Mouse (Mus musculus) kidney, embryonic 14.5 days (tissue): ENCODE results near the gene Gm16253. TPM values are rescaled to one million over a fixed set of nuclear protein-coding genes. Genes with fewer than 3 reads are reported as not detected.

ENCODE experiments used
- ATAC-seq: fragments of 200-750 bp; cut with Nextera tagmentation; 2 replicates; pipeline ENCODE4 v1.8.0; 2017; ENCODE audit warnings: moderate number of reproducible peaks, mild to moderate bottlenecking, moderate TSS enrichment, moderate library complexity; ENCODE audit not compliant: low FRiP score, low TSS enrichment
- H3K27ac ChIP-seq: fragments of 300-500 bp; sonication (generic); 2 replicates; pipeline ENCODE4 v1.5.1; 2014; ENCODE audit warnings: low read depth, mild to moderate bottlenecking, low read length, moderate library complexity, mixed read lengths
- H3K27me3 ChIP-seq: fragments of 300-500 bp; sonication (generic); 2 replicates; pipeline ENCODE4 v1.6.1; 2014; ENCODE audit warnings: mild to moderate bottlenecking, low read length; ENCODE audit not compliant: control insufficient read depth, insufficient read depth
- H3K36me3 ChIP-seq: fragments of 300-500 bp; sonication (generic); 2 replicates; pipeline ENCODE4 v1.6.1; 2014; ENCODE audit warnings: low read length, mixed read lengths; ENCODE audit not compliant: control insufficient read depth, insufficient read depth
- H3K4me1 ChIP-seq: fragments of 300-500 bp; sonication (generic); 2 replicates; pipeline ENCODE4 v1.6.1; 2014; ENCODE audit warnings: low read length, mixed read lengths; ENCODE audit not compliant: control insufficient read depth, insufficient read depth
- H3K4me2 ChIP-seq: fragments of 300-500 bp; sonication (generic); replicated peaks from 2 replicates; pipeline ENCODE4 v1.6.1; 2014; ENCODE audit warnings: low read depth, mild to moderate bottlenecking, low read length
- H3K4me3 ChIP-seq: fragments of 300-500 bp; sonication (generic); 2 replicates; pipeline ENCODE4 v1.5.1; 2014; ENCODE audit warnings: mild to moderate bottlenecking, low read length
- H3K9ac ChIP-seq: fragments of 300-500 bp; sonication (generic); 2 replicates; pipeline ENCODE4 v1.6.1; 2014; ENCODE audit warnings: low read depth, mild to moderate bottlenecking, low read length, moderate library complexity
- H3K9me3 ChIP-seq: fragments of 300-500 bp; sonication (generic); 2 replicates; pipeline ENCODE4 v1.6.1; 2016; ENCODE audit warnings: low read length; ENCODE audit not compliant: control insufficient read depth
- WGBS: fragments of 180-500 bp; shearing (Covaris S2); extraction: QIAGEN DNeasy Blood & Tissue Kit; methylation state at CpG from one replicate; pipeline ENCODE4 v1.1.7; 2014; 5-methylcytosine and 5-hydroxymethylcytosine counted together
- polyA plus RNA-seq: library from polyadenylated mRNA; unstranded; fragments of >200 nt; fragmentation: Nextera tagmentation; extraction: Ambion mirVana; gene quantifications from 2 replicates; pipeline ENCODE4 v1.2.1, GENCODE M21; 2014

Gene Gm16253
- polyA plus RNA-seq, 1 experiment from 2014 or later: 0.72 TPM

DNA sequence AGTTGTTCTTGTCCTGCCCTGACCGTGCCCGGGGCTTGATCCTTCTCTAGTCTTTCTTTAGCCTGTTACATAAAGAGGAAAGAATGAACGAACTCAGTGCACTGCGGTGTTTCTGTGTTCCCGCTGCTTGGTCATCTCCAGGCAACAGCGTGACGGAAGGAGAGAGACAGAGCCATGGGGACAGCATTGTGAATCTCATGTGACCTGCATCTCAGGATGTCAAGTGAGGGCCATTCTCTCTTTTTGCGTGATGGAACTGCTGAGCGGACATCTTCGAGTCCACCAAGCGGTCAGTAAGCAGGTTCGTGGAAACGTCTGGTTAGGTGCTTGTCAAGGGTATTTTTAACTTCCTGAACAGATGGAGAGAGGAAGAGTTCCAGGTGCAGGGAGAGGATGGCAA lies 7.3 kb upstream of the Gm16253 start:
- no peak overlapping the region for H3K4me3 ChIP-seq
- 91% methylated on average over 13 of the region's 13 CpGs for WGBS
- H3K9me3 ChIP-seq: no peaks in the 10 kb centered on the region
- no peak overlapping the region for H3K27ac ChIP-seq
- H3K4me1 ChIP-seq: peaks cover 6% of the 10 kb centered on the region; the same call in 1 of the 2 replicates
- H3K36me3 ChIP-seq: no peaks in the 10 kb centered on the region
- H3K9ac ChIP-seq: no peak overlapping the region
- no peaks in the 10 kb centered on the region for H3K27me3 ChIP-seq
- no peak overlapping the region for H3K4me2 ChIP-seq
- no peak for ATAC-seq

DNA sequence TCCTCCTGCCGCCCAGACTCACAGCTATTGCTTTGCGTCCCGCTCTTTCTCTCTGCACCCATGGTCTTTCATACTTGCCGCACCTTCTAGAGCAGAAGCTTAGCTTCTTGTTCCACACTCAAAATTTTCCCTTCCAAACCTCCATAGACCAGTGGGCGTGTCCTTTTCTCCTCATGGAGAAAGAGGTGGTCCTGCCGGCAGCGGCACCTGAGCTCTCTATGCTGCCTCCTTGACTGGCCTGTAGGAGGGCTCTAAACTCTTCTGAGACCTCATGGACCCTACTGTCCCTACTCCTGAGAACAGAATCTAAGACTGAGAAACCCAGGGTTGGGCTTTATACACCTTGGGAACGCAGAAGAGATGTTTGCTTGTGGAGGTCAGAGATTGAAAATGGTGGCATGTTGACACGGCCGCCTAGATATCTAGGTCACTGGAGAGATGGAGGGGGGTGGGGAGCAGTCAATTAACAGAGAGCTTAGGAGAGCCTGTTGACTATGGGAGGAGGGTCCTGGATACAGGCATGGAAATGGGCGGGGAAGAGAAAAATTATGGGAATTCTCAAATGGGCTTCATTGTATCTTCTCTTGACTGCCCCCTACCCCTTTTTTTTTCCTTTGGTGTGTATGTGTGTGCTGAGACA lies 6.7 kb upstream of the Gm16253 start:
- WGBS: 81% methylated on average over 11 of the region's 11 CpGs
- Histone ChIP-seq H3K27ac (no peak overlapping the region), H3K9ac (no peak overlapping the region), H3K9me3 (no peaks in the 10 kb centered on the region), H3K4me2 (no peak overlapping the region), H3K4me3 (no peak overlapping the region), H3K36me3 (no peaks in the 10 kb centered on the region), H3K27me3 (no peaks in the 10 kb centered on the region), H3K4me1 (peaks cover under 1% of the 10 kb centered on the region; the same call in 1 of the 2 replicates)
- ATAC-seq: no peak

DNA sequence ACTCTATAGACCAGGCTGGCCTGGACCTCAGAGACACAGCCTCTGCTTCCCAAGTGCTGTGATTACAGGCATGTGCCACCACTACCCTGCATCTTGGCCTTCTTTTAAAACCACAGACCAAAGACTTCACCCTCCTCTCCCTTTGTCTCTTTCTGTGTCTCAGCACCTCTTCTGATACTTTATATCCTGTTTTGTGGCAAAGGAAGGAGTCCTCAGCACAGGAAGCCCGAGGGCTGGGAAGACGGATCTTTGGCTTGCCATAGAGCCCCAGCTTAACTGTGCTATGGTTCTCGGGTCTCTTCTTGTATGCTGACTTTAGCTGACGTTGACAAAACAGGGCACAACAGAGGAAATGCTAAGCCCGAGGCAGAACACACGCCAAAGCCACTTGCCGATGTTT lies 6.1 kb upstream of the Gm16253 start:
- Histone ChIP-seq H3K9ac (no peak overlapping the region), H3K27me3 (no peaks in the 10 kb centered on the region), H3K4me2 (no peak overlapping the region), H3K4me3 (no peak overlapping the region), H3K27ac (no peak overlapping the region), H3K9me3 (no peaks in the 10 kb centered on the region), H3K36me3 (no peaks in the 10 kb centered on the region), H3K4me1 (0 out of 2 replicates have a peak, but pooled peaks cover 3% of the 10 kb centered on the region)
- no peak for ATAC-seq
- WGBS: 71% methylated on average over 7 of the region's 7 CpGs

DNA sequence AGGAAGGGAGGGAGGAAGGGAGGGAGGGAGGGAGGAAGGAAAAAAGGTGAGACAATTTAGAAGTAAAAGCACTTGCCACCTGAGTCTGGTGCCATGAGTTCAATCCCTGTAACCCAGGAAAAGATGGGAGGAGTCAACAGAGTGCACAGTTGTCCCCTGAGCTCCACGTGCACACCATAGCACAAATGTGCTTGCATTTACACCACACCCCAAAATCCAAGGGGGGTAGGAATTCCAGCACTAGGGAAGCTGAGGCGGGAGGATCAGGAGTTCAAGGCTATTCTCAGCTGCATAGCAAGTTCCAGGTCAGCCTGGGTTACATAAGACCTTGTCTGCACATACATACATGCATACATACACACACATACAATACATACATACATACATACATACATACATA lies 5.4 kb upstream of the Gm16253 start:
- Histone ChIP-seq H3K9ac (no peak overlapping the region), H3K27me3 (no peaks in the 10 kb centered on the region), H3K9me3 (no peaks in the 10 kb centered on the region), H3K27ac (no peak overlapping the region), H3K4me2 (no peak overlapping the region), H3K4me3 (no peak overlapping the region), H3K4me1 (0 out of 2 replicates have a peak, but pooled peaks cover 6% of the 10 kb centered on the region), H3K36me3 (no peaks in the 10 kb centered on the region)
- WGBS: 82% methylated on average over 2 of the region's 2 CpGs
- ATAC-seq: no peak

DNA sequence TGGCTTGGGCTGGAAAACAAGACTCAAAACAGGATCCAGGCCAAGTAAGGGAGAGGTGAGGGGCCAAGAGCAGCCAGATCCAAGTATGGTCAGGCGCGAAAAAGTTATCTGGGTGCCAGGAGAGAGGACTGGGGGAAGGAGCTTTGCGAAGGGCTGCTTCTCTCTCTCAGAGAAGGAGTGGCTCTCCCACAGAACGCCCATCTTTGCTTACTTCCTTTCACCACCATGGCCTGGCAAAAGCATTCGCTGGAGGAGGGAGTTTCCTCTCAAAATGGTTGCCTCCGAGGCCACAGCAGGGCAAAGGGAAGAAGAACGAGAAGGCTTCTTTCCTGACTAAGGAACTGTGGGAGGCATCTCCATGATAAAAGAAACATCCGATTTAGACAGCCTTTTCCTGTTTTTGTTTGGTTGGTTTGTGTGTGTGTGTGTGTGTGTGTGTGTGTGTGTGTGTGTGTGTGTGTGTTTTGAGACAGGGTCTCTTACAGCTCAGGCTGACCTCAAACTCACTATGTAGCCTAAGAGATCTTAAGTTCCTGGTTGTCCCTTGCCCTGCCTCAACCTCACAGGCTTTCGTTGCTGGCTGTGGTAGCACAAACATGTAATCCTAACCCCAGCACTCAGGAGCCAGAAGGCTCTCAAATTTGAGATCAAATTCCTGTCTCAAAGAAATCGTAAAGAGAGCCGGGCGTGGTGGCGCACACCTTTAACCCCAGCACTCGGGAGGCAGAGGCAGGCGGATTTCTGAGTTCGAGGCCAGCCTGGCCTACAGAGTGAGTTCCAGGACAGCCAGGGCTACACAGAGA lies 4.7 kb upstream of the Gm16253 start:
- H3K27ac ChIP-seq: no peak overlapping the region; the same call in 1 of the 2 replicates
- WGBS: 70% methylated on average over 16 of the region's 16 CpGs

DNA sequence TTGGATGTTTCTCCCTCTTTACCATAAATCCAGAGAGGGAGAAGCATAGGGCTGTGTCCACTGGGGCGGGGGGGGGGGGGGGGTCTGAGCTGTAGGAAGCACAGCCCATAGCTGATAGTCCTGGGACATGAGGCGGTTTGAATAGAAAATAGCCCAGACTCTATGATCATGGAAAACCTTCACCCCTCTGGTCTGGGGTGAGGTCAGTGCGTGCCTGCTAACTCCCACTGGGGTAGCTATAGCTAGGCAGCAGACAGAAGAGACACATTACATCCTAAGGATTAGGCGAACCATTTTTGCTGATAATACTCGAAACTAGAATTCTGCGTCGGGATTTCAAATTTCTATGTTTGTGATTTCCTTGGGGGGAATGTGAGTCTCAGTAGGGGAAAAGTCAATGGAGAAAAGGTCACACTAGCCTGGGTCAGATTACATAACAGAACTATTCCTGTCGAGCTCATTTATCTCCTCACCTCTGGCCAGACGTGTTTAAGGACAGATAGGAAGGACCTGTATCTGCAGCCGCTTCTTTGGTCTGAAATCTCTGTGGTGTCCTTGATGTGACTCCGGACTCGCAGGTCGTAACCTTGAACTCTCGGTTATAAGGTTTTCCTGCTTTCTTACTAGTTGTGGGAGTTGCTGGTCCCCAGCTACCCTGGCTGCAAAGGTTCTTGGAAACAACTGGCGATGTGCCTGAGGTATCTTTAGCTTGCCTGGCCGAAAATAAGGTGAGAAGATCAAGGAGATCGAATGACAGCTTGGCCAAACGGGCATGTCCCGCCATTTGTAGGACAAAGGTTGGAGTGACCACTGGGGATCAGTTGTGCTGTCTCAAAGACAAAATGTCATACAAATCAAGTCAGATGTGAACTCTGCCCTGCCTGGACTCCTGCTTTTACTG lies 2.9 kb upstream of the Gm16253 start:
- no peak for ATAC-seq
- Histone ChIP-seq H3K36me3 (no peaks in the 10 kb centered on the region), H3K27me3 (no peaks in the 10 kb centered on the region), H3K27ac (no peak overlapping the region), H3K4me1 (peaks cover 14% of the 10 kb centered on the region), H3K4me2 (no peak overlapping the region), H3K4me3 (no peak overlapping the region), H3K9ac (no peak overlapping the region), H3K9me3 (no peaks in the 10 kb centered on the region)
- WGBS: 60% methylated on average over 18 of the region's 19 CpGs

More for the DNA sequence above, 4.7 kb upstream of the Gm16253 start:
- H3K9ac ChIP-seq: no peak overlapping the region
- no peaks in the 10 kb centered on the region for H3K9me3 ChIP-seq
- H3K4me2 ChIP-seq: no peak overlapping the region
- H3K27me3 ChIP-seq: no peaks in the 10 kb centered on the region
- ATAC-seq: no peak
- peaks cover 6% of the 10 kb centered on the region for H3K4me1 ChIP-seq
- no peaks in the 10 kb centered on the region for H3K36me3 ChIP-seq
- H3K4me3 ChIP-seq: no peak overlapping the region

DNA sequence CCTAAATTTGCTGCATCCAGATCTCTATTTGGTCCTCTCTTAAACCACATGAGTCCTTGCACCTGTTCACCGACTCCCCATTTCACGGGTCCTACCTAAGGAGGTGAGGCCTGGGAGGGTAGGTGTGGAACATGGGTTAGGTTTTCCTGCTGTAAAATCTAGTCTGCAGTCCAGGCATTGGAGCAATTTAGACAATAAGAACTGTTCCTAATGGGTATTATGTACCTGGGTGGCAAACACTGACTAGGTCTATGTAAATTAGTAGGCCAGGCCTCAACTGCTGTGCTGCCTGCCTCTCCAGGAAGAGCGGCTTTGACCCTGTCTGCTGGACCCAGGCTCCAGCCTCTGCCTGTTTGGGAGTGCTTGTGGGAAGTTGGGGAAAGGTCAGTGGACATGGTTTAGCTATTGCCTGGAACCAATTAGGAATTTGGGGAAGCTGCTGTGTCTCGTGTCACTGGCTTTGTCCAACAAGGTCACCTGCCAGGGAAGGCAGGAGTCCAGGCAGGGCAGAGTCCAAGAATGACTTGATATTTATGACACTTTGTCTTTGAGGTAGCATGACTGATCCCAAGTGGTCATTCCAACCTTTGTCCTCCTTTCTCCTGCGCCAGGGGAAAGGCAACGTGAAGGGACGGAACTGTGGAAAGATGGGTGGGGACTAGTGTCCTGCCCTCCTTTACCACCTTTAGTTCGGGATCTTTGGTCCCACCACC lies 1.4 kb upstream of the Gm16253 start:
- 84% methylated on average over 8 of the region's 8 CpGs for WGBS
- H3K4me2 ChIP-seq: no peak overlapping the region; the same call in 1 of the 2 replicates
- no peak overlapping the region for H3K4me3 ChIP-seq
- ATAC-seq: no peak
- H3K4me1 ChIP-seq: peaks cover 14% of the 10 kb centered on the region
- no peaks in the 10 kb centered on the region for H3K9me3 ChIP-seq
- H3K27me3 ChIP-seq: no peaks in the 10 kb centered on the region
- H3K36me3 ChIP-seq: no peaks in the 10 kb centered on the region
- H3K27ac ChIP-seq: peak overlapping the region; percentile 94
- no peak overlapping the region for H3K9ac ChIP-seq

DNA sequence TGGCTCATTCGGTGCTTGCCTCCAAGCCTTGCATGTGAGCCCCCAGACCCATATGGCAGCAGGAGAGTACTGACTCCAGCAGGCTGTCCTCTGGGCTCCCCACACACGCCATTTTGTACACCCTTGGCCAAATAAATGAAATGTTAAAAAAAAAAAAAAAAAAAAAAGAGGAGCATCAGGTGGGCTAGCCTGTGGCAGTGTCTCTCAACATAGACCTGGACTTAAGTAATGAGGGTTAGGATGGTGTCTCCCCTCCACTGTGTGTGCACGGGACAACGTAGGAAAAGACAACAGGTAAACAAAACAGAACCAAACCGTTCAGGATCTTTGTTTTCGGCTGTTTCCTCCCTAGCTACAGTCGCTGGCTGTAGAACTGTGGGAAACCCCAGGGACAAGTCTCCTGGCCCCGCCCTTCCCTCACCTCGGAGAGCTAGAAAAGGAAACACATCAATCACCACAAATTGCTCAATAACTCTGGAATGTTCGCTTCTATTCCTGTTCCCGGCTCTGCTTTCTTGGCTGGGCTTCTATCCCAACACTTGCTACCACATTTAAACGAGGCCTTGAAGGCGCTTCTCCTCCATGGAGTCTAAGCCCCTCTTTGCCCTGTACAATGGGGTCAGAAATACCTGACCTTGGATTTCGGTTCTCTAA lies 652 bp upstream of the Gm16253 start:
- H3K9me3 ChIP-seq: no peaks in the 10 kb centered on the region
- peak overlapping the region; percentile 35 for H3K4me2 ChIP-seq
- peak overlapping the region; percentile 6; the same call in 1 of the 2 replicates for H3K4me3 ChIP-seq
- no peaks in the 10 kb centered on the region for H3K36me3 ChIP-seq
- H3K9ac ChIP-seq: no peak overlapping the region
- peak; percentile 28 for ATAC-seq
- no peaks in the 10 kb centered on the region for H3K27me3 ChIP-seq
- 28% methylated on average over 14 of the region's 14 CpGs for WGBS
- peaks cover 18% of the 10 kb centered on the region for H3K4me1 ChIP-seq
- H3K27ac ChIP-seq: peak overlapping the region; percentile 94
